Mouse (Mus musculus) embryonic stem cell, embryonic (primary cell): ENCODE results near the gene Art5.

Source experiments
- CTCF ChIA-PET, 4 experiments: fragments of 300-600 bp in 2 of 4; fragments of 350-600 bp in 2 of 4; sonication (Branson Sonifier 250); formaldehyde crosslinking; loops; one replicate each; lab custom pipeline; 2022; ENCODE audit warnings: inconsistent platforms in 2 of 4; lab: Charles Lee
- POLR2A ChIA-PET, 4 experiments: fragments of 300-600 bp in 2 of 4; fragments of 350-600 bp in 2 of 4; sonication (Branson Sonifier 250); formaldehyde crosslinking; loops; one replicate each; lab custom pipeline; 2022; ENCODE audit warnings: antibody characterized with exemption in 4 of 4, inconsistent platforms in 1 of 4; lab: Charles Lee

Gene Art5

GRCm38 (mm10) chr7:102048524-102048923 is 60.8 kb downstream of the Art5 start:
- CTCF ChIA-PET, result interaction anchor here in 1 of 4 experiments (0.7 kb wide), 1 partner anchor 523 kb away, joined by 3 read pairs; no protein-coding TSS in a partner anchor
- POLR2A ChIA-PET, result interaction anchor here in 3 of 4 experiments (0.6 to 1.0 kb wide), 5 partner anchors 15 to 415 kb away, joined by 3 to 6 read pairs (median 3); no protein-coding TSS in a partner anchor
